In the genomic region with DNA sequence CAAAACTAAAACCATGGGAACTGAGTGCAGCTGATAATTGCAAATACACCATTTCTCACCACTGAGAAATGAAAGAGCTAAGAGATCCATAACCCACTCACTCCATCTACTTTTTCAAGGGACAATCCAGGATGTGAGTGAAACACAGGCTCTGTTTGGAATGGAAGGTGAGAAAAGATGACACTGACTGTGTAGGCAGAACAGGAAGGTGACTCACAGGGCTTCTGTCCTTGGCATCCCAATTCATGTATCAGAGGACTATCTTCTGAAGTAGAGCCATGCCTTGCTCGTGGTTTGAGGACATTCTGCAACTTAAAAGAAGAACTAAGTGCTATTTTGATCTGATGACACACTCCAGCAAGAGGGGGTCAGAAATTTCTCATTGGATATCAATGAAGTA, we compare ENCODE assay signal across 20 mouse cellular contexts.
A peak's percentile ranks its signal among the peaks of the same experiment; 100 is the strongest.
DNase-seq lines count a peak whose midpoint lies in the region; TF ChIP-seq lines count a peak whose summit lies in the region.
"Had no signal": no experiment of that assay in that cellular context is flagged by ENCODE, and none has a peak within 500 bp of the region (broad histone marks: within the 10 kb centered on the region; RNA-seq: fewer than 3 reads in every experiment).

No protein-coding gene starts in this region.

- no peak for TF ChIP-seq CTCF in left cerebral cortex, adult 2 months (IDR thresholded peaks at IDR 0.05)

- H3K4me3 ChIP-seq in left cerebral cortex, adult 2 months: no peak overlapping the region
- H3K4me3 ChIP-seq: embryonic facial prominence, embryonic 10.5 days; forebrain, embryonic 13.5 days; heart, adult 2 months; heart, embryonic 15.5 days; hindbrain, embryonic 13.5 days had no signal

- intact Hi-C loops in left cerebral cortex, adult 2 months (cut with DNase I): loop anchor here (10.0 kb wide), 1 partner anchor 753 kb away; no protein-coding TSS in a partner anchor

- H3K27ac ChIP-seq in left cerebral cortex, adult 2 months: no peak overlapping the region
- H3K27ac ChIP-seq: embryonic facial prominence, embryonic 10.5 days; forebrain, embryonic 13.5 days; heart, adult 2 months; heart, embryonic 15.5 days; hindbrain, embryonic 13.5 days; hindbrain, postnatal 0 days had no signal

- DNase-seq in adrenal gland, postnatal 14 days: peak; percentile 7
- DNase-seq in adrenal gland, postnatal 4 days (ENCODE audit: low spot score in 2 of 2): no peak
- DNase-seq in left cerebral cortex, adult 18-20 months (ENCODE audit: low spot score in 2 of 2): peak; percentile 36 to 41
- DNase-seq in left cerebral cortex, adult 2 months (ENCODE audit: extremely low spot score in 1 of 2, low spot score in 2 of 2): no peak
- peak; percentile 3 for DNase-seq in 3T3-L1 (ENCODE audit: low read depth, low spot score)
- peak; percentile 87 for DNase-seq in brain, adult 2 months (ENCODE audit: low read depth, low spot score)
- DNase-seq in cerebellum, postnatal 14 days: no peak
- DNase-seq: adrenal gland, postnatal 25 days; cerebellum, adult 18-20 months; cerebellum, adult 9-11 months; forebrain, postnatal 0 days; gastrocnemius, postnatal 14 days; heart, adult 2 months; heart, postnatal 14 days; kidney, adult 11 months had no signal

Comparison
In these comparisons a context has a peak if more than half of its experiments do, and no peak if none do; other contexts are left out.
1. DNase-seq: peak in adrenal gland, postnatal 14 days (single experiment), left cerebral cortex, adult 18-20 months (2 of 2), 3T3-L1 (single experiment) and brain, adult 2 months (single experiment); none in adrenal gland, postnatal 4 days (0 of 2), left cerebral cortex, adult 2 months (0 of 2) and cerebellum, postnatal 14 days (0 of 2).